Mouse (Mus musculus) kidney, adult 18-20 months (tissue): Measurements from ENCODE around the gene Cdh4.
A peak's percentile ranks its signal among the peaks of the same experiment; 100 is the strongest.

Experiments used
- DNase-seq: peaks from one replicate; pipeline ENCODE4 v3.0.0; 2021

Cdh4 gene

GRCm38 (mm10) chr2:179801042-179801441 lies 358.8 kb downstream of the Cdh4 start:
- DNase-seq = no peak

GRCm38 (mm10) chr2:179802411-179802810 lies 360.2 kb downstream of the Cdh4 start:
- DNase-seq = no peak

- DNase-seq = no peak
Measured at GRCm38 (mm10) chr2:179811086-179811485, 368.9 kb downstream of the Cdh4 start.

GRCm38 (mm10) chr2:179813035-179813827 lies 371.0 kb downstream of the Cdh4 start:
- no peak for DNase-seq

GRCm38 (mm10) chr2:179824776-179825326 lies 382.6 kb downstream of the Cdh4 start:
- no peak for DNase-seq

- no peak for DNase-seq
Measured at GRCm38 (mm10) chr2:179828968-179829367, 386.7 kb downstream of the Cdh4 start.

- peak; percentile 24 for DNase-seq
Measured at GRCm38 (mm10) chr2:179829972-179830371, 387.7 kb downstream of the Cdh4 start.

- DNase-seq = no peak
Measured at GRCm38 (mm10) chr2:179834892-179835291, 392.7 kb downstream of the Cdh4 start.

- no peak for DNase-seq
Measured at GRCm38 (mm10) chr2:179835570-179835969, 393.3 kb downstream of the Cdh4 start.

- DNase-seq = no peak
Measured at GRCm38 (mm10) chr2:179837186-179837585, 395.0 kb downstream of the Cdh4 start.

- no peak for DNase-seq
Measured at GRCm38 (mm10) chr2:179838036-179838435, 395.8 kb downstream of the Cdh4 start.

- DNase-seq = no peak
Measured at GRCm38 (mm10) chr2:179842610-179843389, 400.6 kb downstream of the Cdh4 start.

GRCm38 (mm10) chr2:179849732-179850131 lies 407.5 kb downstream of the Cdh4 start:
- DNase-seq = no peak

GRCm38 (mm10) chr2:179852169-179852568 lies 409.9 kb downstream of the Cdh4 start:
- no peak for DNase-seq

GRCm38 (mm10) chr2:179852862-179853261 lies 410.6 kb downstream of the Cdh4 start:
- DNase-seq = no peak

- no peak for DNase-seq
Measured at GRCm38 (mm10) chr2:179853892-179854291, 411.7 kb downstream of the Cdh4 start.

- DNase-seq = no peak
Measured at GRCm38 (mm10) chr2:179857086-179857485, 414.9 kb downstream of the Cdh4 start.

- DNase-seq = no peak
Measured at GRCm38 (mm10) chr2:179862676-179863075, 420.4 kb downstream of the Cdh4 start.

GRCm38 (mm10) chr2:179863266-179863665 lies 421.0 kb downstream of the Cdh4 start:
- DNase-seq = peak; percentile 6

- DNase-seq = no peak
Measured at GRCm38 (mm10) chr2:179865097-179865496, 422.9 kb downstream of the Cdh4 start.

GRCm38 (mm10) chr2:179867669-179868068 lies 425.4 kb downstream of the Cdh4 start:
- DNase-seq = no peak

- no peak for DNase-seq
Measured at GRCm38 (mm10) chr2:179869871-179870270, 427.6 kb downstream of the Cdh4 start.

GRCm38 (mm10) chr2:179872724-179873123 lies 430.5 kb downstream of the Cdh4 start:
- DNase-seq = peak; percentile 11

- peak; percentile 51 for DNase-seq
Measured at GRCm38 (mm10) chr2:179873315-179873714, 431.1 kb downstream of the Cdh4 start.
